Mouse (Mus musculus): Measurements from ENCODE around the gene Nfyc.
A peak's percentile ranks its signal among the peaks of the same experiment; 100 is the strongest.

Gene Nfyc

DNA sequence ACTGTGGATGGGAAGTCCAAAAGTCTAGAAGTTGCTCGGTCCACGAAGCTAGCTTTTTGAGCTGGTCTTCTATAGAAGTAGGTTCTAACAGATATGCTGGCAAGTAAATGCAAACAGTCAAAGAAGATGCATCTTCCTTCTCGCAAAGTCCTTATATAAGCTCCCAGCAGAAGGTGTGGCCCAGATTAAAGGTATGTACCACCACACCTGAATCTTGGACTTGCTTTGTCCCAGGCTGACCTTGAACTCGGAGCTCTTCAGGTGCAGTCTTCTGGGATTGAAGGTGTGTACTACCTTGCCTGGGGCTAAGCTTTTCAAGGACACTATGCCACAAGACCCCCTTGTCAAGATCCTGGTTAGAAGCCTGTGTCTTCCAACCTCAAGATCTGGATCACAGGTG, at the start of gene Nfyc:
Gene Nfyc (minus strand): TSS at position 101 of the 400 bp plus-strand sequence.
- no peak for DNase-seq (ENCODE audit: low spot score in 2 of 2)

DNA sequence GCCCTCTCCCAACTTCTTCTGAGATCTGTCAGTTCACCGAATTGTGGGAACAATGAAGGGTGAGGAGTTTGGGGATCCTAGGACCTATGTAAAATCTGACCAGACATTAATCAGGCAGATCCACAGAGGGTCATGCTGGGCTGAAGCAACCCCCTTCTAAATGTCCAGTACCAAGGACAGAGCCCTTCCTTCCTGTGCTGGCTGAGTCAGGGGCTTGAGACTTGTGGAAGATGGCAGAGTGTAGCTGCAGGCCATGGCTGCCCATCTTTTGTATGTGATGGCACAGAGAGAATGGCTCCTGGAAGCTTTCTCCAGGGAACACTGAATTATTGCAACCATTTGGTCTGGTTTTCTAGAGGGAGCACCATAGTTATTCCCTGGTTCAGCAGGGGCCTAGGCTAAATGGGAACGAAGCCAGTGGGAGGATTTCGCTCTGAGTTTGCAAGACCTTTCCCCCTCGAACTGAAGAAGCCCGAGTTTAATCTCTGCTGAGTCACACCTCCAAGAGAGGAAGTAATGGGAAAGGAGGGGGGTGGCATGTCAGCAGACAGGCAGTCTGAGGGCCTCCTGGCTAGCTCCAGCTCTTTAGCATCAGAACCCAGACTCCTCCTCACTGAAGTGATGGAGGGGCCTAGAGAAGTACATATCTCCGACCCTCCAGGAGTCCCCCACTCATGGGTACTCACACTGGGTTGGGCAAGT, 49.5 kb upstream of the Nfyc start:
- no peak for DNase-seq (ENCODE audit: low spot score in 2 of 2)

DNA sequence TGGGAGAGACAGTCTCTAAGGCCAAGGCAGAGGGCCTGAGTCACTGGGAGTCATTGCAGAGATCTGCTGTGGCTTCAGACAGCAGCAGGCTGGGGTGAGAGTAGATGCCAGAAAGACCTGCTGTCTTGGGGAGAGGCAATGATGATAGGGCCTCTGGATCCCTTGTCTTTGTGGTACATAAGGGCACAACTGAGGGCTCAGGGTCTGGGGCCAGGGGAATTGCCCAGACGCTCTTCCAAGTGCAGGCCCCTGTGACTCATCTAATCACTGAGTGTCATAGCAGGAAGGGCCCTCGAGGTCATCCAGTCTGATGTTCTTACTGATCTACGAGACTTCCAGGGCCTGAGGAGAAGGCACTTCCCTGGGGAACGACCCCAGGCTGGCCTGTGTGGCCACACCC, 48.0 kb upstream of the Nfyc start:
- no peak for DNase-seq (ENCODE audit: low spot score in 2 of 2)

DNA sequence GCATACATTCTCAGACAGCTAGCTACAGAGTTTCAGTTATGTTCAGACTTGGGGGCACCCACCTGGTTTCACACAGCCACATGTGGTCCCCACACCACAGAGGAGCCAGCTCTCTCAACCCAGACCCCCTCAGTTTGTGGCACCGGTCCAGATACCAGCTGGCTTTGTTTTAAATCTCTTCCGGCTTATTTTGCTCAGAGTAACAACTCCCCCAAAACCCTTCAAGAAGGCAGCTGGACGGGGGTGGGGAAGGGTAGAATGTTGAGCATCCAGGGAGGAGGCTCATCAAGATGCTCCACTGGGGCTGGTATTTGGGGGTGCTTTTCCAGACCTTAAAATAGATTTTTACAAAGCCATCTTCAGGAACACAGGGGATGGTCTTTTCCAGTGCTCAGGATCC, 47.4 kb upstream of the Nfyc start:
- peak; percentile 66 to 68 for DNase-seq (ENCODE audit: low spot score in 2 of 2)

DNA sequence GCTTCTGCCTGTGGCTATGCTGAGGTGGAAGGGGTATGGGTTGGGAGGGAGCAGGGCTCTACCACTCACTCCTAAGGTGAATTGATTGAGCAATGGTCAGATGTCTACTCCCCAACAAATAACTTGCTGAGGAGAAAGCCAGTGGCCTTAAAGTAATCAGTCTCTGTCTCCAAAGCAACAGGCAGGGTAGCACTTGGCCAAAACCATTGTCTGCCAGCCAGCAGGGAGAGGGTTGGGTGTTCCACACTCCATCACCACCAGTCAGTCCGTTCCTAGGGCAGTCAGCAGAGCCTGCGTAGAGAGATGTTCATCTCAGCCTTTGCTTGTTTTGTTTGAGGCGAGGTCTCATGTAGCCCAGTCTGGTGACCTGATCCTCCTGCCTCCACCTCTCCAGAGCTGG, 44.6 kb upstream of the Nfyc start:
- no peak for DNase-seq (ENCODE audit: low spot score in 2 of 2)

DNA sequence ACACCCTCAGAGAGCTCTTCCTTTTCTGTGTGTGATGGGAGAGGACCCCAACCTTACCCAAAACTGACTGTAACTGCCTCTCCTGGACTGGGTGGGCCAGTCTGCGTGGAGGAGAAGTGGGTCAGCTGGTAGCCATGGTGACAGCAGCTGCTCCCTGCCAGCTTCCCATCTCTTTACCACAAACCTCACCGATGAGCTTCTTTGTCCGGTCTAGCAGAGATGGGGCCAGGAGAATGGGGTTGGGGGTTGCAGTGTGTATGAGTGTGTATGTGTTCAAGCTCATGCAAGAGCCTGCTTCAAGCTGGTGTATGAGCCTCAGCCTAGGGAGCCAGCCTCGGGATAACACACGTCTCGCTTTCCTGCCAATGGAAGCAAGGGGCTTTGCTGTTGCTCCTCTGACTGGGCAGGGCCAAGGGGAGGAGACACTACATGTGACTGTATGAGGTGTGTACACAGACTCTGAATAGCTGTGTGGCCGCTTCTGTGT, 38.9 kb upstream of the Nfyc start:
- DNase-seq (ENCODE audit: low spot score in 2 of 2): no peak

DNA sequence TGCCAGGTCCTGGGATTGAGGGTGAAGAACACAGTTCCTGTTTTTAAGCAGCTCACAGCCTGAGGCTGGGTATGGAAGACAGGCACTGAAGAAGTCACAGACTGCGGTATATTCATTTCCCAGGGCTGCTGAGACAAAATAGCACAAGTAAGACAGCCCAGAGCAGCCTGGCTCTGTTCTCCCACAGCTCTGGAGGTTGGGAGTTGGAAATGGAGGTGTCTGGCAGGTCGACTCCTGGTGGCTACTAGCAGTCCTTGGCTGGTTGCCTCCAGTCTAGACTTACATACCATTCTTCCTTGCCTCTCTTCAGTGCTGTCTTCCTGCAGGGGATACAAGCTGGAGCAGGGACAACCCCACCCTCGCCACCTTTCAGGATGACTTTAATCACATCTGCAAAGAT, 37.6 kb upstream of the Nfyc start:
- DNase-seq (ENCODE audit: low spot score in 2 of 2): no peak

DNA sequence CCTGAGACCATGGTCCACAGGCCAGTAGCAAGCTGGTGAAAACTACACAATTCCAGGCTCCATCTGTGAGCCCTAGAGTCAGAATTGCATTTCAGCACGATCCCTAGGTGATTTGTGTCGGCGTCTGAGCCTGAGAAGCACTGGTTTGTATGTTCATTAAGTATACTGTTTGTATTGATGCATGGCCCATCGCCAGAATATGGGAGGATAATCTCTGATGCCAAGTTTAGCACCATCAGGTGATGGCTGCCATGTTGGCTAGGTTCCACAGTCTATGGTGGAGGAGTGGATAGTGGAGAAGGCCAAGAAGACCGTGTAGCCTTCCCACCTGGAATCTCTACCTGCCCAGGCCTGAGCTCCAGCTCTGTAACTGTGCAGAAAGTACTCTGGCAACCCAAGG, 36.9 kb upstream of the Nfyc start:
- no peak for DNase-seq (ENCODE audit: low spot score in 2 of 2)

DNA sequence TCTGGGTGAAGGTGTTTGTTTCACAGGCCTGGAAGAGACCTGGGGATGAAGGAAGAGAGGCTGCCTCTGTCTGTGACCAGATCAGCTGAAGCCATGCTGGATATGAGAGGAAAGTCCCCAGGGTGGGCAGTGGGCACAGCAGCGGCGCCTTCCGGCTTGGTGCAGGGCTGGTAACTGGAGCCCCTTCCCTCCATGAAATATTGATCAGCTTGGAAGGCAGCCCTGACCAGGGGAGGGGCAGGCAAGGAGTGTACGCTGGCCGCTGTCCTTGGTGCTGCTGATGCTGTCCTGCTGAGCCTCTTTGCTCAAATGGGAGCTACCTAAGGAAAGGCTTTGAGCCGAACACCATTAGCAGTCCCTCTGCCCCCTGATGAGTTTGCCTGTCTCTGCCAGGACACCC, 34.8 kb upstream of the Nfyc start:
- DNase-seq (ENCODE audit: low spot score in 2 of 2): no peak

DNA sequence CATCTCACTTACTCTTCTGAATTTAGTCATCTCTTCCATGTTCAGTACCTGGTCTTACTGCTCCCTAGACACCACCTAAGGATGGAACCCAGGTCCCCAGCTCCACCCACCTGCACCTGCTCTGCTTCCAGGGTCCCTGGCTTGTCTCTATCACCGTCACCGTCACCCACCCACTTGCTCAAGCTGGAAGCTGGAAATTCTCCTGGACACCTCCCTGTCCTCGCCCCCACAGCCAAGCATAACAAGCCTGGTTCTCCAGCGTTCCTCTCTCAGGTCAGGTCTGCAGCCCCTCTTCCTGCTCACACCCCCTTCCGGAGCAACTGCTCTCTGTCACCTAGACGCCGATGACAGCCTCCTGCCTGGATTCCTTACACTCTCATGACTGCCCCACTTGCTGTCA, 28.5 kb upstream of the Nfyc start:
- peak; percentile 63 to 79 for DNase-seq (ENCODE audit: low spot score in 2 of 2)

DNA sequence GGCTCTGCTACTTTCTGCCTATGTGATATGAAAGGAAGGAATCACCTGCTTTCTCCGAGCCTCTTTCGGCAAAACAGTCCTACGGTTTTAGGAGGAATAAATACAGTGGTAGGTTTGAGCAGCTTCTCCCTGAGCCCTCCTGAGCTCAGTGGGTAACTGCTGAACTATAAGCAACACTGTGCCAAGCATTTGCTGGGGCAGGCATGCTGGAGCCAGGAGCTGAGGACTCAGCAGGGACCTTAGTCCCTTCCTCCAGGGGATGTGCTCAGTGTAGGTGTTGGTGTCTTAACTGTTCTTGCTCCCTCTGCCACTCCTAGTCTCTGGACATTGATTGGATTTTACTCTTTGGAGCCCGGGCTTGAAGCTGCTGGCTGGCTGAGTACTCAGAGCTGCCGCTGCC, 25.0 kb upstream of the Nfyc start:
- no peak for DNase-seq (ENCODE audit: low spot score in 2 of 2)

DNA sequence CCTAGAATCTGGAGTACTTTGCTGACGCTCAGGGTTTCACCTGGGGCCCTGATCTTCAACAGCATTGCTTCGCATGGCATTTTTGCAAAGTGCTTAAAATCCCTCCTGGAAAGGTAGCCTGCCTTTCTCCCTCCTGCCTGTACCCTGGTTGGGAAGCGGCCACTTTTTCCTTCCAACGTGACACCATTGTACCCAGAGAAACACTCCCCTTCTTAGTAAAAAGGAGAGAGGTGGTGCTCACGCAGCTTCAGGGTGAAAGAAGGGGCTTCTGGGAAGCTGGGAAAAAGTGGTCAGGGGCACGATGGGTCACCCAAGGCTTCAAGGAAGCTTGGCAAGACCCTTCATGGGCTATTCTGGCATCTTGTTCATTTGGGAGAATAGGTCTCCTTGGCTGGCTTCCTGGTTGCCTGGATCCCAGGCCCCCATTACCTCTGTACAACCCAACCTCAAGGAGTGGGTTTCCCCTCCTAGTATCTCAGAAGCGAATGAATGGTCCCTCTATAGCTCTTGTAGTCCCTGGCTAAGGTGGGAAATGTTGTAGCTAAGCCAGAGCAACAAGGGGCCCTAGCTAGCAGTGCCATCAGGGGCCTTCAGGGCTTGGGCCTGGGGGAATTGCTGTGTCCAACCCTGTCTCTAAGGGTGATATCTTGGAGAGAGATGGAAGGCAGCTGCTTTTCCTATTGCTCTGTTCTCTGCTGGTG, 24.1 kb upstream of the Nfyc start:
- no peak for DNase-seq (ENCODE audit: low spot score in 2 of 2)

DNA sequence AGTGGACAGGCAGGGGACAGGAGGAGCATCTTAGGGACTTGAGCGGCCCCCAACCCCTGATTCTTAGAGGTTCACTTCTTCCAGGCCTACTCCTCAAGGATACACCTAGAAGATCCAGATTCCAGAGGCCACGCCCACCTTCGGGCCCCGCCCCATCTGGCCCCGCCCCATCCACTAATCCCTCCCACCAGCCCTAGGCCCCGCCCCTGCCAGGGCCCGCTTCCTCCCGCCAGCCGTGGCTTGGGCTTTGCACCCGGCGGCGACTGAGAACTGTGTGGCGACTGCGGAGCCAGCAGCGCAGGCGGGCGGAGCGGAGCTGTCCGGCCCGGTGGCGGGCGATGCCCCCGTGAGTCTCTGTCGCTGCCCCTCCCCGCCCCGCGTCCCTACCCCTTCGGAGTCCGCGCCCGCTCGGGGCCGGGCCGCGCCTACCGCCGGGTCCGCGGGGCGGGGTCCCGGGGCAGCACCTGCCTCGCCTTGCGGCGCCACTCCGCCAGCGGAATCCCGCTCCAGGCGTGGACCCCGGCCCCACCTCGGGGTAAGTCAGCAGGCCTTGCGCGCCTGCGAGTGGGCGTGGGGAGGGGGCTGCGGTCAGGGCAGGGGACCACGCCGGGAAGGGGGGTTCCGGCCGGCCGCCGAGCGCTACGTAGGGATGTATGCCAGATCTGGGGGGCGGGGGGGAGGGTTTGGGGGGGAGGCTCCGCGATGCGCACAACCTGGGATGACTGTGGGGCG, 23.4 kb upstream of the Nfyc start, which contains the start of gene Rims3:
Gene Rims3 (plus strand): TSS at position 229 of the 732 bp plus-strand sequence.
- peak in 1 of 2 experiments; percentile 58 for DNase-seq (ENCODE audit: low spot score in 2 of 2)

DNA sequence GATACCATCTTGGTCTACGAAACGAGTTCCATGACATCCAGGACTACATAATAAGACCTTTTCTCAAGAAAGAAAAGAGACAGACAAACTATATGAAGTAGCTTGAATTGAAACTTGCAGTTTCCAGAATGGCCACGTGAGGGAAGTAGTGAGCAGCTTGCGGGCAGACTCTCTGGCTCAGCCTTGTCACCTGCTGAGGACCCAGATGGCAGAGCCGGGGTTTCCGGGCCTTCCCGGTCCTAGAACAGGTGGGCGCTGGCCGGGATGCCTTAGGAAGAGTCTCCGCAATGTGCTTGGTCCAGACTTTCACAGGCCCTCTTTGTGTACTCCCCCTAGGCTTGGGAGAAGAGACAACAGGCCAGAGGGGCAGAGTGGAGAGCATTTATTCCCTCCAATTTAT, 19.6 kb upstream of the Nfyc start:
- peak; percentile 70 to 79 for DNase-seq (ENCODE audit: low spot score in 2 of 2)

DNA sequence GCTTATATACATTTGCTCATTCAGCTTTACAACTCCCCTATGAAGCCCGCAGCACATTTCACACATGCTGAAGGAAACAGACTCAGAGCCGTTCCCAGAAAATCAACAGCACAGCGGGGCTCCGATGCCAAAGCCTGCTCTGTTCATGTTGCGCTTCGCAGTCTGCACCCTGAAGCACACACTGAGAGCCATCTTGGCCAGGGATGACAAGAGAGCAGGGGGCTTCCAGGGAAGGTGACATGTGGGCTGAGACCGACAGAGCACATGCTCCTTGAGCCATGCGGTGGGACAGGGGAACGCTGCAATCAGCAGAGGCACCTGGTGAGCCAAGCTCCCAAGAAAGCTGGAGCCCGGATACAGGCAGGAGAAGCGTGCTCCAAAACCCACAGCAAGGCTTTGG, 18.1 kb upstream of the Nfyc start:
- no peak for DNase-seq (ENCODE audit: low spot score in 2 of 2)

DNA sequence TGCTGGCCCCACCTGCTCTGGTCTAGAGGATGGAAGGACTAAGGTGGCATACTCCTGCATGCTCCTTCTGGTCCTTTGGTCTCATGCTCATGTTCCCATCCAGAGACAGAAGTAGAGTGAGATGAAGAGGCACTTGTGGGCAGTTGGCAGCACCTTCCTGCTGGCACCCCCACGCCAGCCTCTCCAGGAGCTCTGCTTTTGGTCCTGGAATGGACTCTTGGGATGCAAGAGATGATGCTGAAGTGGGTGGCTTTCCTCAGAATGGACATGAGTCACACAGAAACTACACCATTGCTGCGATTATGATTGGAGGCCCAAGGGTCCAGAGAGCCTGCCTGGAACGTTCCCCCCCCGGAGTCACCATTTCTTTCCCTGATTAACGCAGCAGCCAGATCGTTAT, 17.5 kb upstream of the Nfyc start:
- no peak for DNase-seq (ENCODE audit: low spot score in 2 of 2)

DNA sequence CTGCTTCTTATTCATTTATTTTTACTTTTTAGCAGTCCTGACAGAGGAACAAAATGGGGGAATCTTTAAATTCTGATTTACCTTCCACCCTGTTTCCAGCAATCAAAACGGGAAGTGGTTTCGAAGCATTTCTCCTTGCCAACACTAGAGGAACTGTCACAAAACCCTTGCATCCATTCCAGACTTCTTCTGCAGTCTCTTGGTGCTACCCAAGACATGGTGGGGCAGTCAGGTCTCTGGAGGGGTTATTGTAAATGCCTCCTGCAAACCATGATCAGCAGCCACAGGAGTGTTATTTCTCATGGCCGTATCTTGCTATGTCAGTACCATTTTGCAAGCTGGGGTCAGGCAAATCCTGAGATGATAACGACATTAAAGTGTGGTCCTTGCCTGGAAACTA, 13.7 kb upstream of the Nfyc start:
- no peak for DNase-seq (ENCODE audit: low spot score in 2 of 2)

DNA sequence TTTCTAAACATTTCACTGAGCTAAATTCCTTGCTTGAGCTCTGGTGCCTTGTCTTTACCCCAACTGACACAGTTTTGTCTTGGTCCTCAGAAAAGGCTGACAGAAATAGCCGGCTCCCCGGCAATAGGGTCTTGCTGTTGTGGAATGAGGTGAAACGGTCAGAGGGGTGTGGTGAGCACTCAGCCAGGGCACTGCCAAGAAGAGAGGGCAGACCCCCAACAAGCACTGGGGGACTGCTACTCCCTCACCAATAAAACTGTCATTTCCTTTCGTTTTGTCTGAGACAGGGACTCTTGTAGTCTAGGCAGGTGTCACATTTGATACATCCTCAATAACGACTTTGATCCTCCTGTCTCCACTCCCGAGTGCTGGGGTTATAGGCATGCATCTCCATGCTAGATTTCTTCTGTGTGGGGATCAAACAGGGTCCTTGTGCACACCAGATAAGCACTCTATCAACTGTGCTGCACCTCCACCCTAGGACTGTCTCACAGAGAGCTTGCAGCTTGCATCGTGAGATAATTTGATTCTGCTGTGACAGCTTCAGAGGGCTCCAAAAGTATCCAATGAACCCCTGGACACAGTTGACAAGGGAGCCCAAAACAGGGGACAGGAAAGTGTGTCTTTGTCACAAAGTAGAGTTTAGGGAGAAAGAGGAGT, 13.2 kb upstream of the Nfyc start:
- no peak for DNase-seq (ENCODE audit: low spot score in 2 of 2)

DNA sequence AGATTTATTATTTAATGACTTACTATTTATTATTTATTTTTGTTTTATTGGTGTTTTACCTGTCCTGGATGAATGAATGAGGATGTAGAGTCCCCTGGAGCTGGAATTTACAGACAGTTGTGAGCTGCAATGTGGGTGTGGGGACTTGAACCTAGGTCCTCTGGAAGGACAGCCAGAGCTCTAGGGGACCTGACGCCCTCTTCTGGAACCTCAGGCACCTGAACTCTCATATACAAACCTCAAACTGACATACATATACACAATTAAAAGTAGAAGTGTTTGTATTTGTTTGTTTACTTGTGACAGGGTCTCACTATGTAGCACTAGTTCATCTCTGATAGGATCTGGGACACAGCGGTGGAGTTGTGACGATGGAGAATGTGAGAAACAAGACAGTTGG, 10.0 kb upstream of the Nfyc start:
- DNase-seq (ENCODE audit: low spot score in 2 of 2): no peak

DNA sequence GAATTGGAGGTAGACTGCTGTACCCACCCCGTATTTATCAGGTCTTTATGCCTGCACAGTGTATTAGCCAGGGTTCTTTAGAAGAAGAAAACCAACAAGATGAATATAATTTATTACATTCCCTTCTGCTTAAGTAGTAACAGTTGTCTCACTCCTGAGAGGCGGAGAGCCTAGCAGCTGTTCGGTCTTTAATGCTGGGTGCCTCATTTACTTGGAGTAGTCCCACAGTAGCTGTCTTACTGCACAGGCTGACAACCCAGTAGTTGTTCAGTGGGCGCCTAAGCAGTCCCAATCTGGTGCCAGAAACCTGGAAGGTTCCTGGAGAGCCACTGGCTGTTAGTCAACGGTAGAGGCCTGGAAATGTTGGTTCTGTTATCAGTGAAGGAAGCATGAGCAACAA, 605 bp downstream of the Nfyc start:
- DNase-seq (ENCODE audit: low spot score in 2 of 2): no peak

DNA sequence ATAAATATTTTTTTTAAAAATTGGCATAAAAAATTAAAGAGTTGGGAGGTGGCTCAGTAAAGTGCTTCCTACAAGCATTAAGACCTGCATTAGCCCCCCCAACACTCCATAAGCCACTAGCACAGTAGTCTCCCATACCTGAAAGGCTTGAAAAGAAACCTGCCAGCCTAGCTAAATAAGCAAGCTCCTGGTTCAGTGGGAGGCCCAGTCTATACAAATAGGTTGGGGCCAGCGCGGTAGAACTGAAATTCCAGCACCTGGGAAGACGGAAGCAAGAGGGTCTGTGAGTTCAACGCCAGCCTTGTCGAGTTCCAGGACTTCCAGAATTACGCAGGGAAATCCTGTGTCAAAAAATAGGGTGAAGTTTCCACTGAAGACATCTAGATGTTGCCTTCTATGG, 5.0 kb downstream of the Nfyc start:
- no peak for DNase-seq (ENCODE audit: low spot score in 2 of 2)

All from frontal cortex, postnatal 36 days (tissue).